Mouse (Mus musculus): ENCODE data around the gene Rbbp5.
"Not testable (repeated sequence)": the region's sequence is repeated elsewhere in the genome, so short reads cannot be mapped to it uniquely, and the experiment has no call there.

Rbbp5 gene

GRCm38 (mm10) chr1:132476928-132477691 lies at the start of gene Rbbp5:
Rbbp5 (plus strand) TSS chr1:132477365.
- peak; percentile 95 for DNase-seq (ENCODE audit: low spot score)

- DNase-seq (ENCODE audit: low spot score) = no peak
These were observed 46.3 kb upstream of the Rbbp5 start for GRCm38 (mm10) chr1:132430818-132431217.

GRCm38 (mm10) chr1:132431716-132432115 lies 45.4 kb upstream of the Rbbp5 start:
- DNase-seq (ENCODE audit: low spot score) = no peak

- no peak for DNase-seq (ENCODE audit: low spot score)
These were observed 43.8 kb upstream of the Rbbp5 start for GRCm38 (mm10) chr1:132433349-132433748.

- no peak for DNase-seq (ENCODE audit: low spot score)
These were observed 43.1 kb upstream of the Rbbp5 start for GRCm38 (mm10) chr1:132434032-132434431.

GRCm38 (mm10) chr1:132436320-132436958 lies 40.7 kb upstream of the Rbbp5 start:
- DNase-seq (ENCODE audit: low spot score) = no peak

GRCm38 (mm10) chr1:132436960-132437359 lies 40.2 kb upstream of the Rbbp5 start:
- DNase-seq (ENCODE audit: low spot score) = no peak

- no peak for DNase-seq (ENCODE audit: low spot score)
These were observed 39.8 kb upstream of the Rbbp5 start for GRCm38 (mm10) chr1:132437389-132437788.

- no peak for DNase-seq (ENCODE audit: low spot score)
These were observed 36.2 kb upstream of the Rbbp5 start for GRCm38 (mm10) chr1:132440896-132441435.

- no peak for DNase-seq (ENCODE audit: low spot score)
These were observed 27.4 kb upstream of the Rbbp5 start for GRCm38 (mm10) chr1:132449742-132450141.

- no peak for DNase-seq (ENCODE audit: low spot score)
These were observed 12.5 kb upstream of the Rbbp5 start for GRCm38 (mm10) chr1:132464651-132465050.

GRCm38 (mm10) chr1:132468926-132469325 lies 8.2 kb upstream of the Rbbp5 start:
- no peak for DNase-seq (ENCODE audit: low spot score)

GRCm38 (mm10) chr1:132469519-132469918 lies 7.6 kb upstream of the Rbbp5 start:
- DNase-seq (ENCODE audit: low spot score) = peak; percentile 15

GRCm38 (mm10) chr1:132470031-132470430 lies 7.1 kb upstream of the Rbbp5 start:
- DNase-seq (ENCODE audit: low spot score) = not testable (repeated sequence)

GRCm38 (mm10) chr1:132471032-132471431 lies 6.1 kb upstream of the Rbbp5 start:
- DNase-seq (ENCODE audit: low spot score) = no peak

- DNase-seq (ENCODE audit: low spot score) = no peak
These were observed 5.7 kb upstream of the Rbbp5 start for GRCm38 (mm10) chr1:132471499-132471898.

GRCm38 (mm10) chr1:132472537-132472936 lies 4.6 kb upstream of the Rbbp5 start:
- DNase-seq (ENCODE audit: low spot score) = peak; percentile 42

GRCm38 (mm10) chr1:132474496-132474895 lies 2.7 kb upstream of the Rbbp5 start:
- no peak for DNase-seq (ENCODE audit: low spot score)

GRCm38 (mm10) chr1:132476575-132476927 lies 614 bp upstream of the Rbbp5 start:
- no peak for DNase-seq (ENCODE audit: low spot score)

GRCm38 (mm10) chr1:132479438-132479837 lies 2.3 kb downstream of the Rbbp5 start:
- no peak for DNase-seq (ENCODE audit: low spot score)

GRCm38 (mm10) chr1:132481619-132482018 lies 4.5 kb downstream of the Rbbp5 start:
- no peak for DNase-seq (ENCODE audit: low spot score)

- DNase-seq (ENCODE audit: low spot score) = no peak
These were observed 6.1 kb downstream of the Rbbp5 start for GRCm38 (mm10) chr1:132483234-132483633.

- DNase-seq (ENCODE audit: low spot score) = no peak
These were observed 6.6 kb downstream of the Rbbp5 start for GRCm38 (mm10) chr1:132483759-132484158.

Data from retina, embryonic 14.5 days (tissue).